Mouse (Mus musculus) embryonic facial prominence, embryonic 13.5 days (tissue): ENCODE measurements around the gene Olfr1444. TPM values are rescaled to one million over a fixed set of nuclear protein-coding genes. Genes with fewer than 3 reads are reported as not detected.

Experiments used
- ATAC-seq: fragments of 200-750 bp; cut with Nextera tagmentation; 2 replicates; pipeline ENCODE4 v1.8.0; 2017; ENCODE audit warnings: low read depth; ENCODE audit not compliant: insufficient number of reproducible peaks, insufficient read depth, low FRiP score, low TSS enrichment
- H3K27ac ChIP-seq: fragments of 300-500 bp; sonication (generic); 2 replicates; pipeline ENCODE4 v1.5.1; 2015; ENCODE audit warnings: moderate library complexity, mild to moderate bottlenecking, inconsistent platforms
- H3K27me3 ChIP-seq: fragments of 300-500 bp; sonication (generic); 2 replicates; pipeline ENCODE4 v1.6.1; 2015; ENCODE audit warnings: mild to moderate bottlenecking, inconsistent platforms
- H3K36me3 ChIP-seq: fragments of 300-500 bp; sonication (generic); 2 replicates; pipeline ENCODE4 v1.6.1; 2015; ENCODE audit warnings: mild to moderate bottlenecking, inconsistent platforms
- H3K4me1 ChIP-seq: fragments of 300-500 bp; sonication (generic); 2 replicates; pipeline ENCODE4 v1.6.1; 2015; ENCODE audit warnings: inconsistent platforms
- H3K4me2 ChIP-seq: fragments of 300-500 bp; sonication (generic); 2 replicates; pipeline ENCODE4 v1.6.1; 2015; ENCODE audit warnings: moderate library complexity, mild to moderate bottlenecking, inconsistent platforms
- H3K4me3 ChIP-seq: fragments of 300-500 bp; sonication (generic); 2 replicates; pipeline ENCODE4 v1.5.1; 2015; ENCODE audit warnings: mild to moderate bottlenecking, inconsistent platforms
- H3K9ac ChIP-seq: fragments of 300-500 bp; sonication (generic); 2 replicates; pipeline ENCODE4 v1.6.1; 2015; ENCODE audit warnings: mild to moderate bottlenecking, inconsistent platforms
- H3K9me3 ChIP-seq: fragments of 300-500 bp; sonication (generic); 2 replicates; pipeline ENCODE4 v1.6.1; 2016; ENCODE audit warnings: inconsistent platforms
- WGBS: fragments of 180-500 bp; shearing (Covaris S2); methylation state at CpG from one replicate; pipeline ENCODE4 v1.1.7; 2015; ENCODE audit warnings: mixed read lengths; 5-methylcytosine and 5-hydroxymethylcytosine counted together
- polyA plus RNA-seq: library from polyadenylated mRNA; unstranded; fragments of >200 nt; fragmentation: Nextera tagmentation; extraction: Ambion mirVana; gene quantifications from 2 replicates; pipeline ENCODE4 v1.2.1, GENCODE M21; 2015

The Olfr1444 gene
- polyA plus RNA-seq, 1 experiment from 2014 or later: not detected

- H3K4me3 ChIP-seq: no peak within 1 kb of the TSS
- H3K4me1 ChIP-seq: no peaks in the 10 kb centered on the region
- H3K9ac ChIP-seq: no peak within 1 kb of the TSS
- H3K36me3 ChIP-seq: no peaks in the 10 kb centered on the region
- H3K4me2 ChIP-seq: no peak within 1 kb of the TSS
- 80% methylated on average over 1 of the region's 1 CpGs for WGBS
- H3K27ac ChIP-seq: no peak within 1 kb of the TSS
- H3K27me3 ChIP-seq: no peaks in the 10 kb centered on the region
- no peaks in the 10 kb centered on the region for H3K9me3 ChIP-seq
- ATAC-seq: no peak
Observed at GRCm38 (mm10) chr19:12893424-12893823, 36.3 kb downstream of the Olfr1444 start, which contains the start of gene Olfr1446. Gene Olfr1446 (minus strand): TSS chr19:12893524.

GRCm38 (mm10) chr19:12903643-12904042 lies 46.6 kb downstream of the Olfr1444 start, which contains the start of gene Olfr1447:
Gene Olfr1447 (minus strand): TSS chr19:12903743.
- 89% methylated on average over 1 of the region's 1 CpGs for WGBS
- H3K9ac ChIP-seq: no peak within 1 kb of the TSS
- H3K4me3 ChIP-seq: no peak within 1 kb of the TSS
- H3K4me1 ChIP-seq: no peaks in the 10 kb centered on the region
- H3K9me3 ChIP-seq: peaks cover 3% of the 10 kb centered on the region; the same call in 1 of the 2 replicates
- no peaks in the 10 kb centered on the region for H3K36me3 ChIP-seq
- ATAC-seq: no peak
- no peak within 1 kb of the TSS for H3K4me2 ChIP-seq
- H3K27me3 ChIP-seq: no peaks in the 10 kb centered on the region
- H3K27ac ChIP-seq: no peak within 1 kb of the TSS

Other genes with a start within 250 kb of the Olfr1444 start
- gene Glyat, start 224.0 kb upstream of the Olfr1444 start, polyA plus RNA-seq: not detected in 2 replicates
- not detected in 2 replicates for gene Olfr1442, start 186.8 kb upstream of the Olfr1444 start, polyA plus RNA-seq
- not detected in 2 replicates for gene Olfr1443, start 179.2 kb upstream of the Olfr1444 start, polyA plus RNA-seq
- gene Keg1, start 161.5 kb upstream of the Olfr1444 start, polyA plus RNA-seq: not detected in 2 replicates
- gene Cntf, start 91.7 kb upstream of the Olfr1444 start, polyA plus RNA-seq: 1.4 and 1.9 TPM in 2 replicates
- gene Zfp91, start 61.2 kb upstream of the Olfr1444 start, polyA plus RNA-seq: 14.9 and 16.8 TPM in 2 replicates
- 1.2 and 2.3 TPM in 2 replicates for gene Lpxn, start 61.1 kb upstream of the Olfr1444 start, polyA plus RNA-seq
- gene Gm5244, start 10.6 kb upstream of the Olfr1444 start, polyA plus RNA-seq: not detected in 2 replicates
- not detected in 2 replicates for gene Olfr1445, start 26.6 kb downstream of the Olfr1444 start, polyA plus RNA-seq
- gene Olfr1446, start 36.2 kb downstream of the Olfr1444 start, polyA plus RNA-seq: not detected in 2 replicates
- gene Olfr1447, start 46.5 kb downstream of the Olfr1444 start, polyA plus RNA-seq: not detected in 2 replicates
- gene Olfr1448, start 67.1 kb downstream of the Olfr1444 start, polyA plus RNA-seq: not detected in 2 replicates
- not detected in 2 replicates for gene Olfr1449, start 73.6 kb downstream of the Olfr1444 start, polyA plus RNA-seq
- 0.08 TPM in 1 of 2 replicates, not detected in the other for gene Olfr1450, start 93.0 kb downstream of the Olfr1444 start, polyA plus RNA-seq
- not detected in 2 replicates for gene Olfr1451, start 137.7 kb downstream of the Olfr1444 start, polyA plus RNA-seq
- not detected in 2 replicates for gene Olfr1453, start 171.0 kb downstream of the Olfr1444 start, polyA plus RNA-seq
- gene Olfr1454, start 203.3 kb downstream of the Olfr1444 start, polyA plus RNA-seq: not detected in 2 replicates
- gene Olfr1457, start 240.6 kb downstream of the Olfr1444 start, polyA plus RNA-seq: not detected in 2 replicates
- gene Olfr1458, start 249.5 kb downstream of the Olfr1444 start, polyA plus RNA-seq: not detected in 2 replicates